Mouse (Mus musculus) forebrain, embryonic 13.5 days (tissue): ENCODE results near the gene Cd47. TPM values are rescaled to one million over a fixed set of nuclear protein-coding genes. Genes with fewer than 3 reads are reported as not detected.
A peak's percentile ranks its signal among the peaks of the same experiment; 100 is the strongest.

Experiments
- ATAC-seq: fragments of 200-750 bp; cut with Nextera tagmentation; 2 replicates; pipeline ENCODE4 v1.8.0; 2017
- H3K27ac ChIP-seq: fragments of 300-500 bp; sonication (generic); 2 replicates; pipeline ENCODE4 v1.5.1; 2015; ENCODE audit warnings: inconsistent platforms, mild to moderate bottlenecking, moderate library complexity
- H3K27me3 ChIP-seq: fragments of 300-500 bp; sonication (generic); 2 replicates; pipeline ENCODE4 v1.6.1; 2015; ENCODE audit warnings: mild to moderate bottlenecking, inconsistent platforms
- H3K36me3 ChIP-seq: fragments of 300-500 bp; sonication (generic); 2 replicates; pipeline ENCODE4 v1.6.1; 2015; ENCODE audit warnings: mild to moderate bottlenecking, inconsistent platforms; ENCODE audit not compliant: poor library complexity, severe bottlenecking
- H3K4me1 ChIP-seq: fragments of 300-500 bp; sonication (generic); 2 replicates; pipeline ENCODE4 v1.6.1; 2015; ENCODE audit warnings: inconsistent platforms
- H3K4me2 ChIP-seq: fragments of 300-500 bp; sonication (generic); 2 replicates; pipeline ENCODE4 v1.6.1; 2015; ENCODE audit warnings: inconsistent platforms, mild to moderate bottlenecking, moderate library complexity
- H3K4me3 ChIP-seq: fragments of 300-500 bp; sonication (generic); 2 replicates; pipeline ENCODE4 v1.5.1; 2015; ENCODE audit warnings: mild to moderate bottlenecking, inconsistent platforms
- H3K9ac ChIP-seq: fragments of 300-500 bp; sonication (generic); 2 replicates; pipeline ENCODE4 v1.6.1; 2015; ENCODE audit warnings: mild to moderate bottlenecking, inconsistent platforms
- H3K9me3 ChIP-seq: fragments of 300-500 bp; sonication (generic); replicated peaks from 2 replicates; pipeline ENCODE4 v1.6.1; 2016; ENCODE audit warnings: inconsistent platforms
- WGBS: fragments of 180-500 bp; shearing (Covaris S2); methylation state at CpG from one replicate; pipeline ENCODE4 v1.1.7; 2015; 5-methylcytosine and 5-hydroxymethylcytosine counted together
- polyA plus RNA-seq: library from polyadenylated mRNA; unstranded; fragments of >200 nt; fragmentation: Nextera tagmentation; extraction: Ambion mirVana; gene quantifications from 2 replicates; pipeline ENCODE4 v1.2.1, GENCODE M21; 2015

The Cd47 gene
- polyA plus RNA-seq, 1 experiment from 2014 or later: 80.4 TPM

DNA sequence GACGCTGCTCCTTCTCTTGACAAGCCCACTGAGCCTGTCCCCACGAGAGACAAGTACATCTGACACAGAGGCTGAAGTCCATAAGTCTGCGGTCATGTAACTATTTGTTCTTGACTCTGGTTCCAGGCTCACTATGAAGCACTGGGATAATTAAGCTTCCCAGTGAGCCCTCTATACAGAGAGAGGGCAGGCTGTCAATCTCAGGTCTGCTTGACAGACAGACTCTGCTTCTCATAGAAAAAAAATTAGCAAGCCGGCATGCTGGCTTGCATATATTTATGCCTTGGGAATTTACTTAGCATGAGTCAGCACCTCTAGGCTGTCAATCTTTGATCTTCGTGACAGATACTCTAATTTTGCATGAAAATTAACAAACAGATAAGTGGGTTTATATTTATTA lies 136.5 kb downstream of the Cd47 start:
- no peak overlapping the region for H3K4me2 ChIP-seq
- H3K27me3 ChIP-seq: no peaks in the 10 kb centered on the region
- 0 out of 2 replicates have a peak overlapping the region, but pooled peaks have one; percentile 5 for H3K27ac ChIP-seq
- H3K4me1 ChIP-seq: peaks cover 13% of the 10 kb centered on the region
- no peaks in the 10 kb centered on the region for H3K9me3 ChIP-seq
- peak; percentile 86 for ATAC-seq
- 32% methylated on average over 5 of the region's 5 CpGs for WGBS
- no peaks in the 10 kb centered on the region for H3K36me3 ChIP-seq
- no peak overlapping the region for H3K4me3 ChIP-seq
- no peak overlapping the region for H3K9ac ChIP-seq

GRCm38 (mm10) chr16:49937218-49938165 lies 137.2 kb downstream of the Cd47 start:
- no peak overlapping the region for H3K9ac ChIP-seq
- WGBS: 61% methylated on average over 11 of the region's 11 CpGs
- H3K27ac ChIP-seq: no peak overlapping the region
- H3K36me3 ChIP-seq: no peaks in the 10 kb centered on the region
- H3K27me3 ChIP-seq: no peaks in the 10 kb centered on the region
- H3K4me2 ChIP-seq: no peak overlapping the region
- H3K4me3 ChIP-seq: no peak overlapping the region
- H3K4me1 ChIP-seq: peaks cover 13% of the 10 kb centered on the region
- no peaks in the 10 kb centered on the region for H3K9me3 ChIP-seq
- no peak for ATAC-seq

GRCm38 (mm10) chr16:49938483-49939301 lies 138.4 kb downstream of the Cd47 start:
- no peak for ATAC-seq
- Histone ChIP-seq H3K27me3 (no peaks in the 10 kb centered on the region), H3K4me2 (no peak overlapping the region), H3K9me3 (no peaks in the 10 kb centered on the region), H3K27ac (no peak overlapping the region), H3K4me1 (peaks cover 13% of the 10 kb centered on the region), H3K4me3 (no peak overlapping the region), H3K36me3 (no peaks in the 10 kb centered on the region), H3K9ac (no peak overlapping the region)
- 86% methylated on average over 7 of the region's 7 CpGs for WGBS

- H3K4me2 ChIP-seq: no peak overlapping the region
- H3K4me1 ChIP-seq: peaks cover 13% of the 10 kb centered on the region
- ATAC-seq: no peak
- H3K9ac ChIP-seq: no peak overlapping the region
- H3K27me3 ChIP-seq: no peaks in the 10 kb centered on the region
- no peak overlapping the region for H3K27ac ChIP-seq
- WGBS: 92% methylated on average over 2 of the region's 2 CpGs
- H3K4me3 ChIP-seq: no peak overlapping the region
- no peaks in the 10 kb centered on the region for H3K36me3 ChIP-seq
- no peaks in the 10 kb centered on the region for H3K9me3 ChIP-seq
Measured at GRCm38 (mm10) chr16:49939376-49939775, 139.0 kb downstream of the Cd47 start.

DNA sequence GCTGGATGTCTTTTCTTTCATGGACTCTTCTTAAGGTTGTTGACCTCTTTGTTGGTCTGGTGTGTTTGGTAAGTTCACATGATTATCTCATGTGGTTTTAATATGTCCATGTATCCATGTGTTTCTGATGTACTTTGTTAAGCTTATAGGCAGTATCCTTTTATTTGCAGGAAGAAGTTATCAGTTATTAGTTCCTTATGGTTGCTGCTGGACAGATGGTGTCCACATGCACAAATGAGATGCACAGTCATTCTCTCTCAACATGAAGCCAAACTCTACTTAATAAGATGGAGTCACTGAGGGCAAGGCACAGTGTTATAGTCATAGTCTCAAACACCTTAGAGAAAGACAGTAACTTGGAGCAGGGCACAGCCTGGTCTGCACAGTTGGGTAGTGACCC lies 140.1 kb downstream of the Cd47 start:
- Histone ChIP-seq H3K36me3 (no peaks in the 10 kb centered on the region), H3K9ac (no peak overlapping the region), H3K4me3 (no peak overlapping the region), H3K27me3 (no peaks in the 10 kb centered on the region), H3K27ac (no peak overlapping the region), H3K4me1 (peaks cover 13% of the 10 kb centered on the region), H3K4me2 (no peak overlapping the region), H3K9me3 (no peaks in the 10 kb centered on the region)
- no peak for ATAC-seq

DNA sequence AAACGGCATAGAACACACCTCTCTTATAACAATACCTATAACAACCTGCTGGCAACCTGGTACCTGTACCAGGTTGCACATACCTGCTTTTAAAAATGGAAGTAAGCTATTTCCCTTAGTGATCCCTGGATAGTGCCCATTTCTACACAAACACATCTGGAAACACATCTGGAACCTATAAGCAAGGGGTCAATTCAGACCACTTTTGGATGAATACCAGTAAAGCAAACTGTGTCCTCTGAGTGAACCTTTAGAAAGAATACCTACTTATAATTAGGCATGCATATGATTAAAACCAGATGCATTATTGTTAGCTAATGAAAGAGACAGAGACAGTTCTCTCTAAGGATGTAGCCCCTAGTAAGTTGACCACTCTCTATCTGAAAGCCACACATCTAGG lies 140.7 kb downstream of the Cd47 start:
- Histone ChIP-seq H3K9me3 (no peaks in the 10 kb centered on the region), H3K27me3 (no peaks in the 10 kb centered on the region), H3K4me2 (no peak overlapping the region), H3K4me1 (peaks cover 13% of the 10 kb centered on the region), H3K27ac (no peak overlapping the region), H3K36me3 (no peaks in the 10 kb centered on the region), H3K9ac (no peak overlapping the region), H3K4me3 (no peak overlapping the region)
- WGBS: 83% methylated on average over 1 of the region's 1 CpGs
- ATAC-seq: no peak

- no peaks in the 10 kb centered on the region for H3K27me3 ChIP-seq
- H3K27ac ChIP-seq: no peak overlapping the region
- H3K9me3 ChIP-seq: no peaks in the 10 kb centered on the region
- H3K4me1 ChIP-seq: no peaks in the 10 kb centered on the region
- no peak overlapping the region for H3K4me2 ChIP-seq
- no peak for ATAC-seq
- no peak overlapping the region for H3K4me3 ChIP-seq
- 80% methylated on average over 1 of the region's 1 CpGs for WGBS
- no peak overlapping the region for H3K9ac ChIP-seq
- no peaks in the 10 kb centered on the region for H3K36me3 ChIP-seq
Measured at GRCm38 (mm10) chr16:49943726-49944125, 143.4 kb downstream of the Cd47 start.

GRCm38 (mm10) chr16:49945084-49945483 lies 144.8 kb downstream of the Cd47 start:
- Histone ChIP-seq H3K27me3 (no peaks in the 10 kb centered on the region), H3K4me2 (no peak overlapping the region), H3K27ac (no peak overlapping the region), H3K4me3 (no peak overlapping the region), H3K9me3 (no peaks in the 10 kb centered on the region), H3K9ac (no peak overlapping the region), H3K4me1 (no peaks in the 10 kb centered on the region), H3K36me3 (no peaks in the 10 kb centered on the region)
- ATAC-seq: no peak
- 86% methylated on average over 5 of the region's 5 CpGs for WGBS

DNA sequence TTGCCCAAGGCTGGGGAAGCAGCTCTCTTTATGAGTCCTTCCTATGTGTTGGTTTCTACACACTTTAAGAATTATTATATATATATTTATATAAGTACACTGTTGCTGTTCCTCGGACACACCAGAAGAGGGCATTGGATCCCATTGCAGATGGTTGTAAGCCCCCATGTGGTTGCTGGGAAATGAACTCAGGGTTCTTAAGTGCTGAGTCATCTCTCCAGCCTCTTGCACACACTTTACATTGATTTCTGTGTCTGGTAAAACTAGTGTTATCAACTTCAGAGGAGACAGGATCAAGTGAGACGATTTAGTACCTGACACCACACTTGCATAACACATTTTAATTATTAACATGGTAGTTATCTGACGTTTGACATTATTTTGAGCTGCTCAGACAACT lies 146.7 kb downstream of the Cd47 start:
- ATAC-seq: no peak
- H3K27ac ChIP-seq: no peak overlapping the region
- 89% methylated on average over 3 of the region's 3 CpGs for WGBS
- H3K9ac ChIP-seq: no peak overlapping the region
- H3K4me2 ChIP-seq: no peak overlapping the region
- H3K9me3 ChIP-seq: no peaks in the 10 kb centered on the region
- H3K36me3 ChIP-seq: no peaks in the 10 kb centered on the region
- no peaks in the 10 kb centered on the region for H3K4me1 ChIP-seq
- no peaks in the 10 kb centered on the region for H3K27me3 ChIP-seq
- no peak overlapping the region for H3K4me3 ChIP-seq

DNA sequence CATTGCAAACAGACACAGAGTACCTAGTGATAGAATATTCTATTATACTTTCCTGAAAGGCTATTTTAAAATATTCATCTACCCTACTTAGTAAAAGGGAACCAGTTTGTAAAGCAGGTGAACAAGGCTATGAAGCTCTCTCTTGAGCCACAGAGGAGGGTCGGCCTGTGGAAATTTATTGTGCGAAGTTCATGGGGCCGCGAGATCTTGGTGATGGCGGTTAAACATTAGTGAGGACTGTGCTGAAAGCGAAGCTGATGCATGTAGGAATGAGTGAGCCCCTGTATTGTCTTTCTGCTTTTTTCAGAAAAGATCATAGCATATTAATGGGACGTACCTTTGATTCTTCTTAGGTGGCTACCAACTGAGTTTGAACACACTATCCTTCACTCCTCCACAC lies 147.3 kb downstream of the Cd47 start:
- Histone ChIP-seq H3K9ac (no peak overlapping the region), H3K4me3 (no peak overlapping the region), H3K4me2 (no peak overlapping the region), H3K27me3 (no peaks in the 10 kb centered on the region), H3K27ac (no peak overlapping the region), H3K9me3 (no peaks in the 10 kb centered on the region), H3K4me1 (no peaks in the 10 kb centered on the region), H3K36me3 (no peaks in the 10 kb centered on the region)
- no peak for ATAC-seq
- 97% methylated on average over 7 of the region's 7 CpGs for WGBS

DNA sequence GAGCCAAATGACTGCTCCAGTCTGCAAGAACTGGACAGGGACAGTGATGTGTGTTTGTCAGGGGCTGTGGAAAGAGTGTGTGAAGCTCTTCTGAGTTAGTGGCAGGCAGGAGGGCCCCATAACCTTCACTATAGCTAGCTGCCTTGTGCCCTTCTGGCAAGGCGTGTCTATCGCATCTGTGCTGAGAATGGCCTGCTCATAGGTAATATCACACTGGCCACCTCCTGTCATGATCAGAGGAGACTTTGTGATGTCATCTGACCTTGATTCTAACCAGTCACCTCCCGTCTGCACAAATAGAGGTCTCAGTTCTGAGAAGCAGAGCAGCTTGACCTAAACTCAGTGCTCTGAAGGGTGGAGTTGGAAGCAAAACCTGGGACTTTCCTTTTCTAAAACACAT lies 148.0 kb downstream of the Cd47 start:
- no peak overlapping the region for H3K27ac ChIP-seq

DNA sequence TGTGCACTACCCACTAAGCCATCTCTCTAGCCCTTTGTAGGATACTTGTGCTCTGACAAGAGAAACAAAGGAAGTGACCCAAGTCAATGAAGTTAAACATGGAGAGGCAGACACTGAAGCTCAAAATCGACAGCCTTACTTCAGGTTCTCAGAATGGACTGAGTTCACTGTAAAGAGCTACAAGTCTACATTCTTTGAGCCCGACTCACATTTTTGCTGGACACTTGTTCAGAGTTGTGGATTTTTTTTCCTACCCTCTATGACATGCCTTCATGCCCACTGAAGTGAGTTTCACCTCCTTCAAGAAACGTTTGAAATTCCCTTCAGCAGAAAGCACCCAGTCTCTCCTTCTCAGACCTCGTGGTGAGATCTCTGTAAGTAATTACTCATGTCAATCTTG lies 148.9 kb downstream of the Cd47 start:
- 72% methylated on average over 4 of the region's 4 CpGs for WGBS
- no peak overlapping the region for H3K4me3 ChIP-seq
- no peaks in the 10 kb centered on the region for H3K4me1 ChIP-seq
- no peaks in the 10 kb centered on the region for H3K27me3 ChIP-seq
- no peaks in the 10 kb centered on the region for H3K36me3 ChIP-seq
- ATAC-seq: no peak
- H3K4me2 ChIP-seq: no peak overlapping the region
- no peaks in the 10 kb centered on the region for H3K9me3 ChIP-seq
- no peak overlapping the region for H3K9ac ChIP-seq
- H3K27ac ChIP-seq: no peak overlapping the region

More for the DNA sequence above, 148.0 kb downstream of the Cd47 start:
- Histone ChIP-seq H3K4me1 (no peaks in the 10 kb centered on the region), H3K27me3 (no peaks in the 10 kb centered on the region), H3K9ac (no peak overlapping the region), H3K9me3 (no peaks in the 10 kb centered on the region), H3K4me2 (no peak overlapping the region), H3K36me3 (no peaks in the 10 kb centered on the region), H3K4me3 (no peak overlapping the region)
- WGBS: 88% methylated on average over 3 of the region's 3 CpGs
- no peak for ATAC-seq
